In the genomic region with DNA sequence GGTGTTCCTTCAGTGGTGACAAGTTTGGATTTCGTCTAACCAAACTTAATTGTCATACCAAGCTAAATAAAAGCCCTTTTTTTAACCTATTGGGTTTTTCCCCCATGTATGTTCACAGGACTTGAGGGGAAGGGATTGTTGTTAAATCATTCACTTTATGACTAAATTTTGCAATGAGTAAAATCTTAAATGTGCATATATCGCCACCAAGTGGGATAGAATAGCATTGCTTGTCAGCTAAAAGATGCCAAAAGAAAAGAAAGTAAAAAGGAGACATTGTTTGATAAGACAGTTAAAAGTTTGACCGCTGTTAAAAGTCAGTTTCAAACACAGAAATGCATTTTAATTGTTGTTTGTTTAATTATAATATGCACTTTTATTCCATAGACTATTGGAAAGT, we compare ENCODE assay signal across 8 mouse cellular contexts.
A peak's percentile ranks its signal among the peaks of the same experiment; 100 is the strongest.
DNase-seq lines count a peak whose midpoint lies in the region; ATAC-seq lines count a peak whose summit lies in the region.
"Had no signal": no experiment of that assay in that cellular context is flagged by ENCODE, and none has a peak within 500 bp of the region (broad histone marks: within the 10 kb centered on the region; RNA-seq: fewer than 3 reads in every experiment).

No protein-coding gene starts in this region.

- H3K4me1 ChIP-seq in hindbrain, embryonic 14.5 days (replicated peaks; ENCODE audit: control insufficient read depth, insufficient read depth, low read length) = no peaks in the 10 kb centered on the region
- no peaks in the 10 kb centered on the region for H3K4me1 ChIP-seq in hindbrain, embryonic 16.5 days (ENCODE audit: control insufficient read depth, insufficient read depth, low read depth, low read length)
- no peaks in the 10 kb centered on the region for H3K4me1 ChIP-seq in intestine, embryonic 15.5 days (replicated peaks)
- H3K4me1 ChIP-seq in forebrain, embryonic 11.5 days (replicated peaks; ENCODE audit: control insufficient read depth, insufficient read depth, low read length) = no peaks in the 10 kb centered on the region

- H3K9ac ChIP-seq in hindbrain, embryonic 14.5 days = no peak overlapping the region
- no peak overlapping the region for H3K9ac ChIP-seq in hindbrain, embryonic 16.5 days (ENCODE audit: low read depth, low read length)
- H3K9ac ChIP-seq in intestine, embryonic 15.5 days = no peak overlapping the region
- H3K9ac ChIP-seq in forebrain, embryonic 11.5 days (ENCODE audit: low read length) = no peak overlapping the region

- no peaks in the 10 kb centered on the region for H3K9me3 ChIP-seq in hindbrain, embryonic 14.5 days (ENCODE audit: control insufficient read depth, low read length)
- no peaks in the 10 kb centered on the region for H3K9me3 ChIP-seq in hindbrain, embryonic 16.5 days (ENCODE audit: control insufficient read depth, low read length)
- no peaks in the 10 kb centered on the region for H3K9me3 ChIP-seq in intestine, embryonic 15.5 days
- H3K9me3 ChIP-seq in forebrain, embryonic 11.5 days (ENCODE audit: control insufficient read depth, low read length) = no peaks in the 10 kb centered on the region
- H3K9me3 ChIP-seq: megakaryocyte, embryonic 14.5 days had no signal

- peak; percentile 68 for DNase-seq in hindbrain, embryonic 14.5 days (ENCODE audit: low spot score)
- peak; percentile 11 for DNase-seq in ovary, postnatal 14 days (ENCODE audit: low spot score)
- no peak for DNase-seq in ovary, adult 18-20 months (ENCODE audit: low spot score)
- peak; percentile 59 for DNase-seq in c-Kit-positive CD71-positive TER-119-negative erythroid progenitor cells, embryonic 14.5 days (ENCODE audit: low read depth)
- DNase-seq in forebrain, embryonic 11.5 days (ENCODE audit: low spot score) = no peak

- no peak overlapping the region for H3K27ac ChIP-seq in hindbrain, embryonic 14.5 days
- H3K27ac ChIP-seq in hindbrain, embryonic 16.5 days (ENCODE audit: low read depth, low read length) = no peak overlapping the region
- H3K27ac ChIP-seq in intestine, embryonic 15.5 days = no peak overlapping the region
- H3K27ac ChIP-seq in forebrain, embryonic 11.5 days (ENCODE audit: low read depth, low read length) = no peak overlapping the region

- WGBS in hindbrain, embryonic 14.5 days = 86% methylated on average over 3 of the region's 3 CpGs
- WGBS in hindbrain, embryonic 16.5 days = 84% methylated on average over 3 of the region's 3 CpGs
- 74% methylated on average over 3 of the region's 3 CpGs for WGBS in intestine, embryonic 15.5 days
- WGBS in forebrain, embryonic 11.5 days = 74% methylated on average over 3 of the region's 3 CpGs

- no peaks in the 10 kb centered on the region for H3K27me3 ChIP-seq in hindbrain, embryonic 14.5 days (ENCODE audit: control insufficient read depth, insufficient read depth, low read length)
- no peaks in the 10 kb centered on the region for H3K27me3 ChIP-seq in hindbrain, embryonic 16.5 days (replicated peaks; ENCODE audit: control insufficient read depth, insufficient read depth, low read length)
- H3K27me3 ChIP-seq in intestine, embryonic 15.5 days (replicated peaks) = no peaks in the 10 kb centered on the region
- H3K27me3 ChIP-seq in forebrain, embryonic 11.5 days (ENCODE audit: control insufficient read depth, insufficient read depth, low read length) = no peaks in the 10 kb centered on the region
- H3K27me3 ChIP-seq: megakaryocyte, embryonic 14.5 days had no signal

- H3K4me3 ChIP-seq in hindbrain, embryonic 14.5 days (replicated peaks; ENCODE audit: low read length) = no peak overlapping the region
- no peak overlapping the region for H3K4me3 ChIP-seq in hindbrain, embryonic 16.5 days (ENCODE audit: low read length)
- H3K4me3 ChIP-seq in intestine, embryonic 15.5 days (replicated peaks) = no peak overlapping the region
- H3K4me3 ChIP-seq in forebrain, embryonic 11.5 days (ENCODE audit: low read depth, low read length) = no peak overlapping the region
- H3K4me3 ChIP-seq: megakaryocyte, embryonic 14.5 days had no signal

- no peak overlapping the region for H3K4me2 ChIP-seq in hindbrain, embryonic 14.5 days (replicated peaks)
- no peak overlapping the region for H3K4me2 ChIP-seq in hindbrain, embryonic 16.5 days (ENCODE audit: low read length)
- H3K4me2 ChIP-seq in intestine, embryonic 15.5 days (replicated peaks) = no peak overlapping the region
- H3K4me2 ChIP-seq in forebrain, embryonic 11.5 days (ENCODE audit: low read depth, low read length, severe bottlenecking) = no peak overlapping the region

- H3K36me3 ChIP-seq in hindbrain, embryonic 14.5 days (replicated peaks; ENCODE audit: control insufficient read depth, insufficient read depth) = peaks cover 13% of the 10 kb centered on the region
- H3K36me3 ChIP-seq in hindbrain, embryonic 16.5 days (ENCODE audit: control insufficient read depth, insufficient read depth, low read length) = 0 out of 2 replicates have a peak, but pooled peaks cover 3% of the 10 kb centered on the region
- no peaks in the 10 kb centered on the region for H3K36me3 ChIP-seq in intestine, embryonic 15.5 days
- no peaks in the 10 kb centered on the region for H3K36me3 ChIP-seq in forebrain, embryonic 11.5 days (ENCODE audit: control insufficient read depth, insufficient read depth, low read length)

- no peak for ATAC-seq in hindbrain, embryonic 14.5 days (ENCODE audit: low FRiP score)
- ATAC-seq in hindbrain, embryonic 16.5 days = no peak
- no peak for ATAC-seq in intestine, embryonic 15.5 days
- ATAC-seq in forebrain, embryonic 11.5 days (replicated peaks; ENCODE audit: low FRiP score) = no peak

Comparison
In these comparisons a context has a peak if more than half of its experiments do, and no peak if none do; other contexts are left out.
1. DNase-seq: peak in hindbrain, embryonic 14.5 days (single experiment), ovary, postnatal 14 days (single experiment) and c-Kit-positive CD71-positive TER-119-negative erythroid progenitor cells, embryonic 14.5 days (single experiment); none in ovary, adult 18-20 months (single experiment) and forebrain, embryonic 11.5 days (single experiment).